Mouse (Mus musculus): ENCODE measurements at regions not wholly inside any gene's neighbourhood (a gene's known extent, or its start where the extent isn't known, plus 50 kb on each side); places are given as distances from the start of the nearest gene placed in this dataset.

GRCm38 (mm10) chr3:17795271-17796260 is 152.6 kb upstream of the Cypt12 start:
- no peak for DNase-seq

GRCm38 (mm10) chr3:17796766-17797165 is 151.4 kb upstream of the Cypt12 start:
- DNase-seq = no peak

- DNase-seq = peak in 1 of 2 experiments; percentile 32
These were observed 149.8 kb upstream of the Cypt12 start for GRCm38 (mm10) chr3:17798399-17798798.

- DNase-seq = no peak
These were observed 149.1 kb upstream of the Cypt12 start for GRCm38 (mm10) chr3:17799120-17799519.

- DNase-seq = no peak
These were observed 147.4 kb upstream of the Cypt12 start for GRCm38 (mm10) chr3:17800810-17801209.

- no peak for DNase-seq
These were observed 146.7 kb upstream of the Cypt12 start for GRCm38 (mm10) chr3:17801479-17801878.

GRCm38 (mm10) chr3:17805185-17805584 is 143.0 kb upstream of the Cypt12 start:
- DNase-seq = no peak

- DNase-seq = no peak
These were observed 136.9 kb upstream of the Cypt12 start for GRCm38 (mm10) chr3:17811290-17811689.

- DNase-seq = no peak
These were observed 124.0 kb upstream of the Cypt12 start for GRCm38 (mm10) chr3:17824201-17824600.

- peak in 1 of 2 experiments; percentile 35 for DNase-seq
These were observed 123.5 kb upstream of the Cypt12 start for GRCm38 (mm10) chr3:17824662-17825061.

- DNase-seq = no peak
These were observed 122.8 kb upstream of the Cypt12 start for GRCm38 (mm10) chr3:17825254-17825890.

GRCm38 (mm10) chr3:17834706-17835105 is 113.5 kb upstream of the Cypt12 start:
- peak; percentile 7 to 64 for DNase-seq

GRCm38 (mm10) chr3:17847609-17848008 is 100.6 kb upstream of the Cypt12 start:
- no peak for DNase-seq

GRCm38 (mm10) chr3:17848181-17848580 is 100.0 kb upstream of the Cypt12 start:
- no peak for DNase-seq

GRCm38 (mm10) chr3:17862367-17862766 is 85.8 kb upstream of the Cypt12 start:
- no peak for DNase-seq

- no peak for DNase-seq
These were observed 83.1 kb upstream of the Cypt12 start for GRCm38 (mm10) chr3:17865112-17865511.

- peak in 1 of 2 experiments; percentile 1 for DNase-seq
These were observed 77.2 kb upstream of the Cypt12 start for GRCm38 (mm10) chr3:17870895-17871482.

GRCm38 (mm10) chr3:17895869-17896268 is 52.3 kb upstream of the Cypt12 start:
- DNase-seq = no peak

- no peak for DNase-seq
These were observed 51.5 kb upstream of the Cypt12 start for GRCm38 (mm10) chr3:17896756-17897155.
